Mouse (Mus musculus) MEL (cell line): Measurements from ENCODE around the gene Rpl10-ps3.

ENCODE experiments used
- CTCF ChIP-seq, 3 experiments: IDR thresholded peaks in 2 of 3; conservative IDR thresholded peaks in 1 of 3; 2 replicates each; pipeline ENCODE4 v1.5.1; 2011 to 2012; ENCODE audit warnings: low read length in 3 of 3, low read depth in 2 of 3, mild to moderate bottlenecking in 2 of 3, improper control_type of control experiment in 1 of 3, inconsistent platforms in 1 of 3, mixed read lengths in 1 of 3, moderate library complexity in 1 of 3; ENCODE audit not compliant: control insufficient read depth in 1 of 3, insufficient read depth in 1 of 3, poor library complexity in 1 of 3, severe bottlenecking in 1 of 3
- EP300 ChIP-seq, 2 experiments: IDR thresholded peaks; 2 replicates each; pipeline ENCODE4 v1.6.1; 2011; ENCODE audit warnings: improper control_type of control experiment in 2 of 2, low read length in 2 of 2, low read depth in 1 of 2, mild to moderate bottlenecking in 1 of 2
- HCFC1 ChIP-seq: IDR thresholded peaks from 2 replicates; pipeline ENCODE4 v1.6.1; 2012; ENCODE audit warnings: low read depth, mild to moderate bottlenecking, inconsistent platforms, low read length, improper control_type of control experiment, moderate library complexity
- MAX ChIP-seq: IDR thresholded peaks from 2 replicates; pipeline ENCODE4 v1.6.1; 2011; ENCODE audit warnings: low read length, improper control_type of control experiment
- POLR2A ChIP-seq, 2 experiments: IDR thresholded peaks; 2 replicates each; pipeline ENCODE4 v1.6.1; 2011 to 2012; ENCODE audit warnings: low read length in 2 of 2, mild to moderate bottlenecking in 2 of 2, control low read depth in 1 of 2, improper control_type of control experiment in 1 of 2, low read depth in 1 of 2, moderate library complexity in 1 of 2; ENCODE audit not compliant: control insufficient read depth in 1 of 2, insufficient read depth in 1 of 2, poor library complexity in 1 of 2
- POLR2AphosphoS2 ChIP-seq: IDR thresholded peaks from 2 replicates; pipeline ENCODE4 v1.6.1; 2011; ENCODE audit warnings: low read length, improper control_type of control experiment
- POLR2AphosphoS5 ChIP-seq: IDR thresholded peaks from 2 replicates; pipeline ENCODE4 v1.6.1; 2012; ENCODE audit warnings: low read depth, borderline replicate concordance, mild to moderate bottlenecking, inconsistent platforms, low read length, moderate library complexity, mixed read lengths
- TCF12 ChIP-seq: IDR thresholded peaks from 2 replicates; pipeline ENCODE4 v1.6.1; 2014; ENCODE audit warnings: low read depth, mild to moderate bottlenecking, inconsistent platforms, low read length, improper control_type of control experiment, moderate library complexity
- UBTF ChIP-seq: IDR thresholded peaks from 2 replicates; pipeline ENCODE4 v1.6.1; 2012; ENCODE audit warnings: low read depth, mild to moderate bottlenecking, inconsistent platforms, low read length, improper control_type of control experiment, moderate library complexity, borderline replicate concordance; ENCODE audit not compliant: insufficient read depth
- USF2 ChIP-seq, 2 experiments: IDR thresholded peaks; 2 replicates each; pipeline ENCODE4 v1.6.1; 2011 to 2012; ENCODE audit warnings: improper control_type of control experiment in 2 of 2, low read length in 2 of 2, borderline replicate concordance in 1 of 2, inconsistent platforms in 1 of 2, low read depth in 1 of 2, mild to moderate bottlenecking in 1 of 2; ENCODE audit not compliant: insufficient read depth in 1 of 2
- ZKSCAN1 ChIP-seq: IDR thresholded peaks from 2 replicates; pipeline ENCODE4 v1.6.1; 2012; ENCODE audit warnings: low read depth, mild to moderate bottlenecking, inconsistent platforms, low read length, improper control_type of control experiment, moderate library complexity

DNA sequence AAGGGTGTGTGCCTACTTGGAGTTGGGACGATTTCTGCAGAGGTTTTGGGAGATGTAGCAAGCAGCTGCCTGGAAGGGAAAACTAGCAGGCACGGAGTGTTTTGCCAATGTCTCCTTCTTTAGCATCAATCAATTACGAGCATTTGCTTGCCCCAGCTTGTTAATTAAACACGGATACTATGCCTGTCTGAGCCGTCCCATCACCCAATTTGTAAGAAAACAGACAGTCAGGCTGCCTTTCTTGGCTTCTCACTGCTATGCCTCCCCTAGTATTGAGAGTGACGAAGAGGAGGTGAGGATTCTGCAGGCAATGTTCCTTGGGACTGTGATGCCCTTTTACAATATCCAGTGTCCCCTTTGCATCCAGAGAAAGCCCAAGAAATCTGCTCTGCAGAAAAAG is 27.5 kb downstream of the Rpl10-ps3 start:
- TF ChIP-seq UBTF = no peak
- no peak for TF ChIP-seq EP300 (IDR thresholded peaks at IDR 0.05; ENCODE audit: low read depth in 1 of 2, low read length in 2 of 2)
- TF ChIP-seq POLR2AphosphoS5 = no peak
- no peak for TF ChIP-seq CTCF (IDR thresholded peaks at IDR 0.05 in 2 of 3, conservative IDR thresholded peaks at IDR 0.05 in 1 of 3; ENCODE audit: control insufficient read depth in 1 of 3, insufficient read depth in 1 of 3, low read depth in 2 of 3, low read length in 3 of 3, poor library complexity in 1 of 3, severe bottlenecking in 1 of 3)
- TF ChIP-seq USF2 (IDR thresholded peaks at IDR 0.05; ENCODE audit: borderline replicate concordance in 1 of 2, insufficient read depth in 1 of 2, low read depth in 1 of 2, low read length in 2 of 2) = no peak
- TF ChIP-seq POLR2AphosphoS2 = no peak
- TF ChIP-seq MAX = no peak
- TF ChIP-seq POLR2A (IDR thresholded peaks at IDR 0.05; ENCODE audit: control insufficient read depth in 1 of 2, insufficient read depth in 1 of 2, low read depth in 1 of 2, low read length in 2 of 2, poor library complexity in 1 of 2) = no peak
- TF ChIP-seq TCF12 = no peak
- TF ChIP-seq HCFC1 = no peak
- no peak for TF ChIP-seq ZKSCAN1
